Mouse (Mus musculus) neutrophil, adult 5-6 weeks (primary cell): ENCODE data around the gene Nedd9. TPM values are rescaled to one million over a fixed set of nuclear protein-coding genes. Genes with fewer than 3 reads are reported as not detected.
"Not testable (repeated sequence)": the region's sequence is repeated elsewhere in the genome, so short reads cannot be mapped to it uniquely, and the experiment has no call there.

ENCODE experiments used
- ATAC-seq: fragments of 151-379, 151-347 bp; 2 replicates; pipeline ENCODE4 v1.8.0; 2017; ENCODE audit warnings: mild to moderate bottlenecking, moderate TSS enrichment; ENCODE audit not compliant: insufficient number of reproducible peaks, poor library complexity, low FRiP score, severe bottlenecking; ENCODE audit errors: extremely low read depth
- total RNA-seq: library from RNA; stranded (forward); fragments of 200-1000 nt; gene quantifications from 2 replicates; pipeline ENCODE4 v1.2.3, GENCODE M21; 2017

Nedd9 gene
- total RNA-seq, 1 experiment from 2014 or later, result 234 TPM

- ATAC-seq, result no peak
These were observed 104.5 kb downstream of the Nedd9 start for GRCm38 (mm10) chr13:41382635-41383034.

- ATAC-seq, result peak; percentile 77
These were observed 105.2 kb downstream of the Nedd9 start for GRCm38 (mm10) chr13:41381806-41382546.

GRCm38 (mm10) chr13:41381041-41381805 lies 105.9 kb downstream of the Nedd9 start:
- ATAC-seq, result peak; percentile 64

GRCm38 (mm10) chr13:41379951-41380465 lies 107.2 kb downstream of the Nedd9 start:
- no peak for ATAC-seq

- ATAC-seq, result no peak
These were observed 108.7 kb downstream of the Nedd9 start for GRCm38 (mm10) chr13:41378462-41378861.

- ATAC-seq, result no peak
These were observed 109.3 kb downstream of the Nedd9 start for GRCm38 (mm10) chr13:41377856-41378255.

- ATAC-seq, result no peak
These were observed 110.1 kb downstream of the Nedd9 start for GRCm38 (mm10) chr13:41377011-41377431.

- no peak for ATAC-seq
These were observed 111.1 kb downstream of the Nedd9 start for GRCm38 (mm10) chr13:41376111-41376510.

- no peak for ATAC-seq
These were observed 111.5 kb downstream of the Nedd9 start for GRCm38 (mm10) chr13:41375696-41376095.

GRCm38 (mm10) chr13:41374886-41375285 lies 112.3 kb downstream of the Nedd9 start:
- no peak for ATAC-seq

- peak; percentile 85 for ATAC-seq
These were observed 114.4 kb downstream of the Nedd9 start for GRCm38 (mm10) chr13:41372555-41373460.

GRCm38 (mm10) chr13:41371547-41371946 lies 115.6 kb downstream of the Nedd9 start:
- no peak for ATAC-seq

GRCm38 (mm10) chr13:41368612-41369011 lies 118.5 kb downstream of the Nedd9 start:
- no peak for ATAC-seq

- 0 out of 2 replicates have a peak, but pooled peaks have one; percentile 16 for ATAC-seq
These were observed 120.0 kb downstream of the Nedd9 start for GRCm38 (mm10) chr13:41367176-41367611.

- ATAC-seq, result not testable (repeated sequence)
These were observed 120.6 kb downstream of the Nedd9 start for GRCm38 (mm10) chr13:41366609-41367008.

- ATAC-seq, result no peak
These were observed 122.9 kb downstream of the Nedd9 start for GRCm38 (mm10) chr13:41364273-41364672.

- no peak for ATAC-seq
These were observed 124.3 kb downstream of the Nedd9 start for GRCm38 (mm10) chr13:41362909-41363308.

- ATAC-seq, result no peak
These were observed 126.8 kb downstream of the Nedd9 start for GRCm38 (mm10) chr13:41360272-41360815.
